Mouse (Mus musculus): ENCODE measurements around the gene Tmem131l.

- TF ChIP-seq POLR2A (IDR thresholded peaks at IDR 0.05; ENCODE audit: borderline replicate concordance, insufficient read depth, low read length) = no peak
- TF ChIP-seq CTCF (IDR thresholded peaks at IDR 0.05; ENCODE audit: borderline replicate concordance, insufficient read depth, low read depth, low read length) = no peak
Observed at GRCm38 (mm10) chr3:83970629-83971028, 69.3 kb downstream of the Tmem131l start.

All from cerebellum, adult 2 months (tissue).